ENCODE assay signal across 8 mouse cellular contexts in genomic region chr1:190976887-190977573, GRCm38 (mm10). TPM values are rescaled to one million over a fixed set of nuclear protein-coding genes. Genes with fewer than 3 reads are reported as not detected.
DNase-seq lines count a peak whose midpoint lies in the region; ATAC-seq lines count a peak whose summit lies in the region.
"Had no signal": no experiment of that assay in that cellular context is flagged by ENCODE, and none has a peak within 500 bp of the region (broad histone marks: within the 10 kb centered on the region; RNA-seq: fewer than 3 reads in every experiment).

No protein-coding gene starts in this region.

- H3K27me3 ChIP-seq in neural tube, embryonic 11.5 days (ENCODE audit: control insufficient read depth, insufficient read depth, low read length), result no peaks in the 10 kb centered on the region
- H3K27me3 ChIP-seq in forebrain, embryonic 15.5 days, result no peaks in the 10 kb centered on the region
- H3K27me3 ChIP-seq in limb, embryonic 12.5 days, result no peaks in the 10 kb centered on the region

- peaks cover 3% of the 10 kb centered on the region; the same call in 1 of the 2 replicates for H3K36me3 ChIP-seq in neural tube, embryonic 11.5 days (ENCODE audit: control insufficient read depth, insufficient read depth, low read length)
- H3K36me3 ChIP-seq in forebrain, embryonic 15.5 days, result peaks cover 21% of the 10 kb centered on the region; the same call in 1 of the 2 replicates
- peaks cover 44% of the 10 kb centered on the region for H3K36me3 ChIP-seq in limb, embryonic 12.5 days

- peaks cover 12% of the 10 kb centered on the region for H3K4me1 ChIP-seq in neural tube, embryonic 11.5 days (ENCODE audit: control insufficient read depth, insufficient read depth, low read length)
- H3K4me1 ChIP-seq in forebrain, embryonic 15.5 days, result peaks cover 49% of the 10 kb centered on the region
- peaks cover 35% of the 10 kb centered on the region for H3K4me1 ChIP-seq in limb, embryonic 12.5 days (replicated peaks)

- H3K4me2 ChIP-seq in neural tube, embryonic 11.5 days (ENCODE audit: low read depth), result peak overlapping the region; percentile 78
- peak overlapping the region; percentile 84 for H3K4me2 ChIP-seq in forebrain, embryonic 15.5 days (replicated peaks)
- H3K4me2 ChIP-seq in limb, embryonic 12.5 days, result peak overlapping the region; percentile 93

- no peak overlapping the region for H3K27ac ChIP-seq in neural tube, embryonic 11.5 days (ENCODE audit: low read depth, low read length)
- H3K27ac ChIP-seq in forebrain, embryonic 15.5 days (replicated peaks), result 0 out of 2 replicates have a peak overlapping the region, but pooled peaks have one; percentile 97
- H3K27ac ChIP-seq in limb, embryonic 12.5 days, result 0 out of 2 replicates have a peak overlapping the region, but pooled peaks have one; percentile 7

- H3K9ac ChIP-seq in neural tube, embryonic 11.5 days (ENCODE audit: low read length), result peak overlapping the region; percentile 75
- peak overlapping the region; percentile 96 for H3K9ac ChIP-seq in forebrain, embryonic 15.5 days (replicated peaks)
- H3K9ac ChIP-seq in limb, embryonic 12.5 days (replicated peaks), result peak overlapping the region; percentile 94

- 58% methylated on average over 11 of the region's 11 CpGs for WGBS in neural tube, embryonic 11.5 days
- WGBS in forebrain, embryonic 15.5 days, result 51% methylated on average over 11 of the region's 11 CpGs
- WGBS in limb, embryonic 12.5 days, result 42% methylated on average over 11 of the region's 11 CpGs

- peak overlapping the region; percentile 55 for H3K4me3 ChIP-seq in neural tube, embryonic 11.5 days (ENCODE audit: low read depth, low read length)
- peak overlapping the region; percentile 64 for H3K4me3 ChIP-seq in forebrain, embryonic 15.5 days
- peak overlapping the region; percentile 79 for H3K4me3 ChIP-seq in limb, embryonic 12.5 days (replicated peaks)

- no peak for ATAC-seq in neural tube, embryonic 11.5 days (ENCODE audit: insufficient read depth, low FRiP score, low TSS enrichment)
- ATAC-seq in forebrain, embryonic 15.5 days (replicated peaks), result no peak
- ATAC-seq in limb, embryonic 12.5 days (ENCODE audit: insufficient number of reproducible peaks, insufficient read depth, low FRiP score, low TSS enrichment, low read depth), result no peak
- no peak for ATAC-seq in activated CD4-positive, CD25-positive, alpha-beta regulatory T cell, adult 4 months

- no peaks in the 10 kb centered on the region for H3K9me3 ChIP-seq in neural tube, embryonic 11.5 days (ENCODE audit: control insufficient read depth, low read length)
- no peaks in the 10 kb centered on the region for H3K9me3 ChIP-seq in forebrain, embryonic 15.5 days
- H3K9me3 ChIP-seq in limb, embryonic 12.5 days, result no peaks in the 10 kb centered on the region

- no peak for DNase-seq in neural tube, embryonic 11.5 days (ENCODE audit: low spot score)
- DNase-seq in neural tube, embryonic 10.5 days (ENCODE audit: extremely low spot score, low spot score), result no peak
- DNase-seq in ovary, postnatal 14 days (ENCODE audit: low spot score), result no peak
- DNase-seq in spleen, postnatal 10 days (ENCODE audit: low spot score in 2 of 2), result no peak

RNA-seq across cellular contexts. Expression of gene Vash2, which starts 2.1 kb away (rescaled TPM):
- polyA plus RNA-seq in neural tube, embryonic 11.5 days (2014; fragmentation: Nextera tagmentation; extraction: Ambion mirVana), result 78.6 and 79.3 TPM in 2 replicates
- 84.1 and 88.7 TPM in 2 replicates for polyA plus RNA-seq in forebrain, embryonic 15.5 days (2015; fragmentation: Nextera tagmentation; extraction: Ambion mirVana)
- 81.8 and 82.0 TPM in 2 replicates for polyA plus RNA-seq in limb, embryonic 12.5 days (2016; fragmentation: Nextera tagmentation; extraction: Ambion mirVana)
- polyA plus RNA-seq in activated CD4-positive, CD25-positive, alpha-beta regulatory T cell, adult 4 months (2017; shearing (Covaris generic)), result under 1 TPM; 0.15 to 0.30 TPM
- polyA plus RNA-seq: liver, adult 2 months had no signal

RNA-seq across cellular contexts. Expression of gene Flvcr1, which starts 48.9 kb away (rescaled TPM):
- polyA plus RNA-seq in neural tube, embryonic 11.5 days (2014; fragmentation: Nextera tagmentation; extraction: Ambion mirVana), result 10.7 and 11.2 TPM in 2 replicates
- polyA plus RNA-seq in forebrain, embryonic 15.5 days (2015; fragmentation: Nextera tagmentation; extraction: Ambion mirVana), result 6.9 and 8.1 TPM in 2 replicates
- polyA plus RNA-seq in limb, embryonic 12.5 days (2016; fragmentation: Nextera tagmentation; extraction: Ambion mirVana), result 7.3 and 8.4 TPM in 2 replicates
- polyA plus RNA-seq in activated CD4-positive, CD25-positive, alpha-beta regulatory T cell, adult 4 months (2017; shearing (Covaris generic)), result 1 to 10 TPM; 6.1 to 8.5 TPM

RNA-seq across cellular contexts. Expression of gene Angel2, which starts 52.1 kb away (rescaled TPM):
- polyA plus RNA-seq in neural tube, embryonic 11.5 days (2014; fragmentation: Nextera tagmentation; extraction: Ambion mirVana), result 54.6 and 66.7 TPM in 2 replicates
- 64.6 and 67.6 TPM in 2 replicates for polyA plus RNA-seq in forebrain, embryonic 15.5 days (2015; fragmentation: Nextera tagmentation; extraction: Ambion mirVana)
- 60.6 and 61.7 TPM in 2 replicates for polyA plus RNA-seq in limb, embryonic 12.5 days (2016; fragmentation: Nextera tagmentation; extraction: Ambion mirVana)
- 10 to 100 TPM; 42.1 to 53.8 TPM for polyA plus RNA-seq in activated CD4-positive, CD25-positive, alpha-beta regulatory T cell, adult 4 months (2017; shearing (Covaris generic))

RNA-seq across cellular contexts. Expression of gene Spata45, which starts 59.4 kb away (rescaled TPM):
- not detected in 2 replicates for polyA plus RNA-seq in neural tube, embryonic 11.5 days (2014; fragmentation: Nextera tagmentation; extraction: Ambion mirVana)
- not detected in 2 replicates for polyA plus RNA-seq in forebrain, embryonic 15.5 days (2015; fragmentation: Nextera tagmentation; extraction: Ambion mirVana)
- 0.59 TPM in 1 of 2 replicates, not detected in the other for polyA plus RNA-seq in limb, embryonic 12.5 days (2016; fragmentation: Nextera tagmentation; extraction: Ambion mirVana)
- polyA plus RNA-seq in activated CD4-positive, CD25-positive, alpha-beta regulatory T cell, adult 4 months (2017; shearing (Covaris generic)), result not detected
- polyA plus RNA-seq: liver, adult 2 months had no signal

Comparison
In these comparisons a context has a peak if more than half of its experiments do, and no peak if none do; other contexts are left out.
1. RNA of gene Vash2, which starts 2.1 kb away (polyA plus RNA-seq): 84.1 to 88.7 TPM in forebrain, embryonic 15.5 days, 81.8 to 82.0 TPM in limb, embryonic 12.5 days and 78.6 to 79.3 TPM in neural tube, embryonic 11.5 days; 0.15 to 0.30 TPM in activated CD4-positive, CD25-positive, alpha-beta regulatory T cell, adult 4 months; every median in the first group is over 10 times any median in the second.
2. Peak in every context shown above with its lines, with median percentiles within 50 percentile points of each other: H3K4me2 ChIP-seq, H3K4me3 ChIP-seq and H3K9ac ChIP-seq.